Mouse (Mus musculus): Measurements from ENCODE around the gene Ccdc184.

- TF ChIP-seq POLR2A (IDR thresholded peaks at IDR 0.05; ENCODE audit: borderline replicate concordance, insufficient read depth, low read length) = no peak
- TF ChIP-seq CTCF (IDR thresholded peaks at IDR 0.05; ENCODE audit: borderline replicate concordance, insufficient read depth, low read depth, low read length) = no peak
Measured at GRCm38 (mm10) chr15:98214130-98214529, 47.2 kb downstream of the Ccdc184 start.

Data from cerebellum, adult 2 months (tissue).